ENCODE assay signal across 20 mouse cellular contexts in genomic region chr8:93088193-93088592, GRCm38 (mm10). TPM values are rescaled to one million over a fixed set of nuclear protein-coding genes. Genes with fewer than 3 reads are reported as not detected.
DNase-seq lines count a peak whose midpoint lies in the region; ATAC-seq lines count a peak whose summit lies in the region.
"Had no signal": no experiment of that assay in that cellular context is flagged by ENCODE, and none has a peak within 500 bp of the region (broad histone marks: within the 10 kb centered on the region; RNA-seq: fewer than 3 reads in every experiment).

No protein-coding gene starts in this region.

- no peaks in the 10 kb centered on the region for H3K9me3 ChIP-seq in forebrain, embryonic 12.5 days
- H3K9me3 ChIP-seq in forebrain, embryonic 13.5 days (replicated peaks): no peaks in the 10 kb centered on the region
- no peaks in the 10 kb centered on the region for H3K9me3 ChIP-seq in kidney, embryonic 16.5 days (ENCODE audit: low read length)
- no peaks in the 10 kb centered on the region for H3K9me3 ChIP-seq in limb, embryonic 11.5 days (ENCODE audit: control insufficient read depth, low read length)
- H3K9me3 ChIP-seq: megakaryocyte, embryonic 14.5 days had no signal

- peaks cover 9% of the 10 kb centered on the region for H3K4me1 ChIP-seq in forebrain, embryonic 12.5 days
- H3K4me1 ChIP-seq in forebrain, embryonic 13.5 days: 0 out of 2 replicates have a peak, but pooled peaks cover 7% of the 10 kb centered on the region
- no peaks in the 10 kb centered on the region for H3K4me1 ChIP-seq in kidney, embryonic 16.5 days (ENCODE audit: insufficient read depth, low read length)
- H3K4me1 ChIP-seq in limb, embryonic 11.5 days (ENCODE audit: control insufficient read depth, insufficient read depth, low read length): no peaks in the 10 kb centered on the region; the same call in 1 of the 2 replicates
- H3K4me1 ChIP-seq: megakaryocyte, embryonic 14.5 days had no signal

- H3K27ac ChIP-seq in forebrain, embryonic 12.5 days: no peak overlapping the region
- no peak overlapping the region for H3K27ac ChIP-seq in forebrain, embryonic 13.5 days
- H3K27ac ChIP-seq in kidney, embryonic 16.5 days (ENCODE audit: low read length): no peak overlapping the region
- no peak overlapping the region for H3K27ac ChIP-seq in limb, embryonic 11.5 days (replicated peaks; ENCODE audit: low read depth, low read length)
- H3K27ac ChIP-seq: left cerebral cortex, adult 2 months; liver, embryonic 14.5 days had no signal

- no peak overlapping the region for H3K4me3 ChIP-seq in forebrain, embryonic 12.5 days (replicated peaks)
- no peak overlapping the region for H3K4me3 ChIP-seq in forebrain, embryonic 13.5 days
- H3K4me3 ChIP-seq in kidney, embryonic 16.5 days (ENCODE audit: low read length): no peak overlapping the region
- H3K4me3 ChIP-seq in limb, embryonic 11.5 days (ENCODE audit: low read depth, low read length): no peak overlapping the region
- H3K4me3 ChIP-seq: left cerebral cortex, adult 2 months; megakaryocyte, embryonic 14.5 days had no signal

- H3K4me2 ChIP-seq in forebrain, embryonic 12.5 days: peak overlapping the region; percentile 33
- no peak overlapping the region for H3K4me2 ChIP-seq in forebrain, embryonic 13.5 days
- peak overlapping the region; percentile 21 for H3K4me2 ChIP-seq in kidney, embryonic 16.5 days (replicated peaks; ENCODE audit: low read depth, low read length)
- peak overlapping the region; percentile 33 for H3K4me2 ChIP-seq in limb, embryonic 11.5 days (ENCODE audit: low read depth, severe bottlenecking)

- no peaks in the 10 kb centered on the region for H3K27me3 ChIP-seq in forebrain, embryonic 12.5 days
- H3K27me3 ChIP-seq in forebrain, embryonic 13.5 days: no peaks in the 10 kb centered on the region
- H3K27me3 ChIP-seq in kidney, embryonic 16.5 days (ENCODE audit: insufficient read depth, low read length): no peaks in the 10 kb centered on the region
- H3K27me3 ChIP-seq in limb, embryonic 11.5 days (ENCODE audit: control insufficient read depth, insufficient read depth, low read length): no peaks in the 10 kb centered on the region
- H3K27me3 ChIP-seq: megakaryocyte, embryonic 14.5 days had no signal

- ATAC-seq in forebrain, embryonic 12.5 days (ENCODE audit: low FRiP score): no peak
- no peak for ATAC-seq in forebrain, embryonic 13.5 days
- peak; percentile 67 for ATAC-seq in kidney, embryonic 16.5 days (ENCODE audit: low FRiP score, low TSS enrichment)
- ATAC-seq in limb, embryonic 11.5 days (ENCODE audit: insufficient number of reproducible peaks, low FRiP score, low TSS enrichment, low read depth): peak; percentile 44; the same call in 1 of the 2 replicates

- DNase-seq in kidney, adult 11 months: no peak
- DNase-seq in embryo, embryonic 10 days (ENCODE audit: low spot score): peak; percentile 11
- peak; percentile 41 for DNase-seq in limb, embryonic 11.5 days (ENCODE audit: low spot score)
- DNase-seq in urinary bladder, adult 18-20 months (ENCODE audit: low spot score in 2 of 2): no peak
- DNase-seq in layer of hippocampus, postnatal 14 days (ENCODE audit: low spot score in 2 of 2): no peak
- DNase-seq: adrenal gland, postnatal 14 days; kidney, postnatal 36 days; right cerebral cortex, postnatal 25 days had no signal

- H3K36me3 ChIP-seq in forebrain, embryonic 12.5 days (replicated peaks): no peaks in the 10 kb centered on the region
- no peaks in the 10 kb centered on the region for H3K36me3 ChIP-seq in forebrain, embryonic 13.5 days (ENCODE audit: poor library complexity, severe bottlenecking)
- H3K36me3 ChIP-seq in kidney, embryonic 16.5 days (ENCODE audit: insufficient read depth, low read length): no peaks in the 10 kb centered on the region
- no peaks in the 10 kb centered on the region for H3K36me3 ChIP-seq in limb, embryonic 11.5 days (ENCODE audit: control insufficient read depth, insufficient read depth, low read length)

- no peak overlapping the region for H3K9ac ChIP-seq in forebrain, embryonic 12.5 days
- no peak overlapping the region for H3K9ac ChIP-seq in forebrain, embryonic 13.5 days
- H3K9ac ChIP-seq in kidney, embryonic 16.5 days (replicated peaks; ENCODE audit: low read length): no peak overlapping the region
- H3K9ac ChIP-seq in limb, embryonic 11.5 days (ENCODE audit: low read length): 0 out of 2 replicates have a peak overlapping the region, but pooled peaks have one; percentile 32
- H3K9ac ChIP-seq: liver, embryonic 14.5 days had no signal

- 35% methylated on average over 7 of the region's 7 CpGs for WGBS in forebrain, embryonic 12.5 days
- 27% methylated on average over 7 of the region's 7 CpGs for WGBS in forebrain, embryonic 13.5 days
- 19% methylated on average over 7 of the region's 7 CpGs for WGBS in kidney, embryonic 16.5 days
- WGBS in limb, embryonic 11.5 days: 25% methylated on average over 7 of the region's 7 CpGs

RNA-seq across cellular contexts. Expression of gene Ces1b, which starts 8.4 kb away (rescaled TPM):
- polyA plus RNA-seq in forebrain, embryonic 12.5 days (2016; fragmentation: Nextera tagmentation; extraction: Ambion mirVana): not detected in 2 replicates
- not detected in 2 replicates for polyA plus RNA-seq in forebrain, embryonic 13.5 days (2015; fragmentation: Nextera tagmentation; extraction: Ambion mirVana)
- polyA plus RNA-seq in kidney, embryonic 16.5 days (2015; fragmentation: Nextera tagmentation; extraction: Ambion mirVana): not detected in 2 replicates
- polyA plus RNA-seq in limb, embryonic 11.5 days (2014; fragmentation: Nextera tagmentation; extraction: Ambion mirVana): not detected in 2 replicates
- not detected for total RNA-seq in layer of hippocampus, postnatal 14 days (2021)
- total RNA-seq: gastrocnemius, postnatal 4 days; left cerebral cortex, adult 2 months; neutrophil, adult 5-6 weeks had no signal
- polyA plus RNA-seq: cortical plate, adult 2 months; frontal cortex, adult 2 months; heart, postnatal 0 days; liver, embryonic 14.5 days; stomach, embryonic 14.5 days had no signal

RNA-seq across cellular contexts. Expression of gene Ces1a, which starts 40.2 kb away (rescaled TPM):
- polyA plus RNA-seq in forebrain, embryonic 12.5 days (2016; fragmentation: Nextera tagmentation; extraction: Ambion mirVana): not detected in 2 replicates
- polyA plus RNA-seq in forebrain, embryonic 13.5 days (2015; fragmentation: Nextera tagmentation; extraction: Ambion mirVana): not detected in 2 replicates
- not detected in 2 replicates for polyA plus RNA-seq in kidney, embryonic 16.5 days (2015; fragmentation: Nextera tagmentation; extraction: Ambion mirVana)
- not detected in 2 replicates for polyA plus RNA-seq in limb, embryonic 11.5 days (2014; fragmentation: Nextera tagmentation; extraction: Ambion mirVana)
- total RNA-seq in layer of hippocampus, postnatal 14 days (2021): not detected
- total RNA-seq: adrenal gland, postnatal 14 days; gastrocnemius, postnatal 4 days; neutrophil, adult 5-6 weeks had no signal
- polyA plus RNA-seq: heart, postnatal 0 days; liver, embryonic 14.5 days; stomach, embryonic 14.5 days had no signal

RNA-seq across cellular contexts. Expression of gene Ces1c, which starts 42.9 kb away (rescaled TPM):
- polyA plus RNA-seq in forebrain, embryonic 12.5 days (2016; fragmentation: Nextera tagmentation; extraction: Ambion mirVana): not detected in 2 replicates
- not detected in 2 replicates for polyA plus RNA-seq in forebrain, embryonic 13.5 days (2015; fragmentation: Nextera tagmentation; extraction: Ambion mirVana)
- polyA plus RNA-seq in kidney, embryonic 16.5 days (2015; fragmentation: Nextera tagmentation; extraction: Ambion mirVana): 0.09 TPM in 1 of 2 replicates, not detected in the other
- polyA plus RNA-seq in limb, embryonic 11.5 days (2014; fragmentation: Nextera tagmentation; extraction: Ambion mirVana): not detected in 2 replicates
- total RNA-seq in layer of hippocampus, postnatal 14 days (2021): not detected
- total RNA-seq: left cerebral cortex, adult 2 months; neutrophil, adult 5-6 weeks had no signal
- polyA plus RNA-seq: cortical plate, adult 2 months; heart, postnatal 0 days had no signal

Comparison
In these comparisons a context has a peak if more than half of its experiments do, and no peak if none do; other contexts are left out.
1. ATAC-seq: peak in kidney, embryonic 16.5 days (single experiment) and limb, embryonic 11.5 days (single experiment); none in forebrain, embryonic 12.5 days (single experiment) and forebrain, embryonic 13.5 days (single experiment).
2. DNase-seq: peak in embryo, embryonic 10 days (single experiment) and limb, embryonic 11.5 days (single experiment); none in kidney, adult 11 months (single experiment), urinary bladder, adult 18-20 months (0 of 2) and layer of hippocampus, postnatal 14 days (0 of 2).